Mouse (Mus musculus) heart, embryonic 13.5 days (tissue): Measurements from ENCODE around the gene Ang. TPM values are rescaled to one million over a fixed set of nuclear protein-coding genes. Genes with fewer than 3 reads are reported as not detected.

Experiments used
- ATAC-seq: fragments of 200-750 bp; cut with Nextera tagmentation; 2 replicates; pipeline ENCODE4 v1.8.0; 2017; ENCODE audit warnings: moderate TSS enrichment; ENCODE audit not compliant: insufficient number of reproducible peaks, low FRiP score, low TSS enrichment; ENCODE audit errors: extremely low read depth
- H3K27ac ChIP-seq: fragments of 300-500 bp; sonication (generic); replicated peaks from 2 replicates; pipeline ENCODE4 v1.5.1; 2015; ENCODE audit warnings: moderate library complexity, mild to moderate bottlenecking, inconsistent platforms
- H3K27me3 ChIP-seq: fragments of 300-500 bp; sonication (generic); replicated peaks from 2 replicates; pipeline ENCODE4 v1.6.1; 2015; ENCODE audit warnings: mild to moderate bottlenecking, inconsistent platforms
- H3K36me3 ChIP-seq: fragments of 300-500 bp; sonication (generic); 2 replicates; pipeline ENCODE4 v1.6.1; 2015; ENCODE audit warnings: mild to moderate bottlenecking, inconsistent platforms
- H3K4me1 ChIP-seq: fragments of 300-500 bp; sonication (generic); 2 replicates; pipeline ENCODE4 v1.6.1; 2015; ENCODE audit warnings: inconsistent platforms
- H3K4me2 ChIP-seq: fragments of 300-500 bp; sonication (generic); 2 replicates; pipeline ENCODE4 v1.6.1; 2015; ENCODE audit warnings: inconsistent platforms, mild to moderate bottlenecking, moderate library complexity
- H3K4me3 ChIP-seq: fragments of 300-500 bp; sonication (generic); 2 replicates; pipeline ENCODE4 v1.5.1; 2015; ENCODE audit warnings: moderate library complexity, mild to moderate bottlenecking, inconsistent platforms
- H3K9ac ChIP-seq: fragments of 300-500 bp; sonication (generic); 2 replicates; pipeline ENCODE4 v1.6.1; 2015; ENCODE audit warnings: inconsistent platforms, mild to moderate bottlenecking, moderate library complexity
- H3K9me3 ChIP-seq: fragments of 300-500 bp; sonication (generic); 2 replicates; pipeline ENCODE4 v1.6.1; 2016; ENCODE audit warnings: inconsistent platforms
- WGBS: fragments of 180-500 bp; shearing (Covaris S2); methylation state at CpG from one replicate; pipeline ENCODE4 v1.1.7; 2015; ENCODE audit warnings: mixed read lengths; 5-methylcytosine and 5-hydroxymethylcytosine counted together
- polyA plus RNA-seq: library from polyadenylated mRNA; unstranded; fragments of >200 nt; fragmentation: Nextera tagmentation; extraction: Ambion mirVana; gene quantifications from 2 replicates; pipeline ENCODE4 v1.2.1, GENCODE M21; 2015

The Ang gene
- polyA plus RNA-seq, 1 experiment from 2014 or later = 3.9 TPM

GRCm38 (mm10) chr14:51069617-51070016 lies 21.3 kb upstream of the Ang start:
- no peak for ATAC-seq
- 0 out of 2 replicates have a peak, but pooled peaks cover 4% of the 10 kb centered on the region for H3K4me1 ChIP-seq
- WGBS = 86% methylated on average over 2 of the region's 2 CpGs
- H3K9me3 ChIP-seq = no peaks in the 10 kb centered on the region
- H3K27me3 ChIP-seq = peaks cover 10% of the 10 kb centered on the region
- no peak overlapping the region for H3K4me2 ChIP-seq
- no peaks in the 10 kb centered on the region for H3K36me3 ChIP-seq
- H3K27ac ChIP-seq = no peak overlapping the region
- no peak overlapping the region for H3K9ac ChIP-seq
- no peak overlapping the region for H3K4me3 ChIP-seq

GRCm38 (mm10) chr14:51074335-51074734 lies 16.6 kb upstream of the Ang start, which contains the start of gene Olfr750:
TSS of gene Olfr750 (minus strand) at chr14:51074435.
- Histone ChIP-seq H3K4me3 (no peak within 1 kb of the TSS), H3K36me3 (no peaks in the 10 kb centered on the region), H3K9me3 (no peaks in the 10 kb centered on the region), H3K4me2 (no peak within 1 kb of the TSS), H3K27me3 (peaks cover 22% of the 10 kb centered on the region), H3K4me1 (no peaks in the 10 kb centered on the region), H3K27ac (no peak within 1 kb of the TSS), H3K9ac (no peak within 1 kb of the TSS)
- no peak for ATAC-seq
- 73% methylated on average over 3 of the region's 3 CpGs for WGBS

- 70% methylated on average over 1 of the region's 1 CpGs for WGBS
- ATAC-seq = no peak
These were observed 11.8 kb upstream of the Ang start for GRCm38 (mm10) chr14:51079180-51079579.

GRCm38 (mm10) chr14:51081035-51081434 lies 9.9 kb upstream of the Ang start:
- H3K9ac ChIP-seq = no peak overlapping the region
- 74% methylated on average over 2 of the region's 2 CpGs for WGBS
- H3K27ac ChIP-seq = no peak overlapping the region
- H3K27me3 ChIP-seq = peaks cover 30% of the 10 kb centered on the region; the same call in 1 of the 2 replicates
- H3K9me3 ChIP-seq = no peaks in the 10 kb centered on the region
- ATAC-seq = no peak
- no peak overlapping the region for H3K4me2 ChIP-seq
- no peak overlapping the region for H3K4me3 ChIP-seq
- H3K4me1 ChIP-seq = peaks cover 8% of the 10 kb centered on the region; the same call in 1 of the 2 replicates
- no peaks in the 10 kb centered on the region for H3K36me3 ChIP-seq

More at GRCm38 (mm10) chr14:51079180-51079579, 11.8 kb upstream of the Ang start:
- no peak overlapping the region for H3K9ac ChIP-seq
- H3K4me3 ChIP-seq = no peak overlapping the region
- no peak overlapping the region for H3K4me2 ChIP-seq
- H3K4me1 ChIP-seq = peaks cover 8% of the 10 kb centered on the region; the same call in 1 of the 2 replicates
- H3K9me3 ChIP-seq = no peaks in the 10 kb centered on the region
- peaks cover 27% of the 10 kb centered on the region; the same call in 1 of the 2 replicates for H3K27me3 ChIP-seq
- no peaks in the 10 kb centered on the region for H3K36me3 ChIP-seq
- no peak overlapping the region for H3K27ac ChIP-seq

- H3K4me3 ChIP-seq = peak overlapping the region; percentile 60
These were observed 8.1 kb upstream of the Ang start for GRCm38 (mm10) chr14:51082599-51083581.

GRCm38 (mm10) chr14:51083805-51084204 lies 7.1 kb upstream of the Ang start:
- peaks cover 11% of the 10 kb centered on the region; the same call in 1 of the 2 replicates for H3K4me1 ChIP-seq
- 18% methylated on average over 7 of the region's 7 CpGs for WGBS
- ATAC-seq = no peak
- peak overlapping the region; percentile 80; the same call in 1 of the 2 replicates for H3K9ac ChIP-seq
- peak overlapping the region; percentile 72 for H3K4me2 ChIP-seq
- no peaks in the 10 kb centered on the region for H3K9me3 ChIP-seq
- no peak overlapping the region for H3K27ac ChIP-seq
- H3K4me3 ChIP-seq = peak overlapping the region; percentile 60
- H3K36me3 ChIP-seq = no peaks in the 10 kb centered on the region
- H3K27me3 ChIP-seq = peaks cover 28% of the 10 kb centered on the region; the same call in 1 of the 2 replicates

More at GRCm38 (mm10) chr14:51082599-51083581, 8.1 kb upstream of the Ang start:
- H3K9ac ChIP-seq = peak overlapping the region; percentile 80
- no peak overlapping the region for H3K27ac ChIP-seq
- H3K36me3 ChIP-seq = no peaks in the 10 kb centered on the region
- WGBS = 3% methylated on average over 40 of the region's 40 CpGs
- H3K27me3 ChIP-seq = peaks cover 30% of the 10 kb centered on the region; the same call in 1 of the 2 replicates
- peaks cover 11% of the 10 kb centered on the region; the same call in 1 of the 2 replicates for H3K4me1 ChIP-seq
- H3K4me2 ChIP-seq = peak overlapping the region; percentile 72
- no peaks in the 10 kb centered on the region for H3K9me3 ChIP-seq
- ATAC-seq = peak; percentile 37; the same call in 1 of the 2 replicates

- peaks cover 11% of the 10 kb centered on the region; the same call in 1 of the 2 replicates for H3K4me1 ChIP-seq
- no peaks in the 10 kb centered on the region for H3K9me3 ChIP-seq
- ATAC-seq = no peak
- H3K4me2 ChIP-seq = no peak overlapping the region
- no peak overlapping the region for H3K9ac ChIP-seq
- no peak overlapping the region for H3K4me3 ChIP-seq
- whole genome bisulfite sequencing = 81% methylated on average over 2 of the region's 2 CpGs
- peaks cover 19% of the 10 kb centered on the region; the same call in 1 of the 2 replicates for H3K27me3 ChIP-seq
- H3K27ac ChIP-seq = no peak overlapping the region
- no peaks in the 10 kb centered on the region for H3K36me3 ChIP-seq
These were observed 5.9 kb upstream of the Ang start for GRCm38 (mm10) chr14:51085086-51085485.

- Histone ChIP-seq H3K9me3 (no peaks in the 10 kb centered on the region), H3K4me2 (no peak overlapping the region), H3K9ac (no peak overlapping the region), H3K4me1 (peaks cover 11% of the 10 kb centered on the region; the same call in 1 of the 2 replicates), H3K4me3 (no peak overlapping the region), H3K27me3 (peaks cover 13% of the 10 kb centered on the region; the same call in 1 of the 2 replicates), H3K36me3 (no peaks in the 10 kb centered on the region), H3K27ac (no peak overlapping the region)
- 78% methylated on average over 4 of the region's 4 CpGs for WGBS
- ATAC-seq = no peak
These were observed 5.0 kb upstream of the Ang start for GRCm38 (mm10) chr14:51085911-51086310.

- peak overlapping the region; percentile 80 for H3K4me2 ChIP-seq
- H3K27me3 ChIP-seq = peaks cover 10% of the 10 kb centered on the region; the same call in 1 of the 2 replicates
- WGBS = 9% methylated on average over 9 of the region's 9 CpGs
- peak overlapping the region; percentile 89 for H3K9ac ChIP-seq
- no peak for ATAC-seq
- H3K27ac ChIP-seq = peak overlapping the region; percentile 93
- peaks cover 20% of the 10 kb centered on the region for H3K4me1 ChIP-seq
- no peaks in the 10 kb centered on the region for H3K9me3 ChIP-seq
- no peaks in the 10 kb centered on the region for H3K36me3 ChIP-seq
- peak overlapping the region; percentile 79 for H3K4me3 ChIP-seq
These were observed 3.2 kb upstream of the Ang start for GRCm38 (mm10) chr14:51087762-51088161.

- Histone ChIP-seq H3K27ac (peak overlapping the region; percentile 93), H3K9ac (peak overlapping the region; percentile 89), H3K4me3 (peak overlapping the region; percentile 79), H3K9me3 (no peaks in the 10 kb centered on the region), H3K4me1 (peaks cover 20% of the 10 kb centered on the region), H3K4me2 (peak overlapping the region; percentile 80), H3K36me3 (no peaks in the 10 kb centered on the region), H3K27me3 (peaks cover 10% of the 10 kb centered on the region; the same call in 1 of the 2 replicates)
- ATAC-seq = peak; percentile 40
- under 1% methylated on average over 23 of the region's 23 CpGs for WGBS
These were observed 2.6 kb upstream of the Ang start for GRCm38 (mm10) chr14:51088166-51088969.
